Mouse (Mus musculus) limb, embryonic 11.5 days (tissue): Measurements from ENCODE around the gene Med21. TPM values are rescaled to one million over a fixed set of nuclear protein-coding genes. Genes with fewer than 3 reads are reported as not detected.
A peak's percentile ranks its signal among the peaks of the same experiment; 100 is the strongest.

Experiments
- ATAC-seq: fragments of 200-750 bp; cut with Nextera tagmentation; 2 replicates; pipeline ENCODE4 v1.8.0; 2017; ENCODE audit warnings: low read depth; ENCODE audit not compliant: insufficient number of reproducible peaks, low FRiP score, low TSS enrichment
- DNase-seq: peaks from one replicate; pipeline ENCODE4 v3.0.0-alpha.2; 2015; ENCODE audit warnings: low spot score
- H3K27ac ChIP-seq: fragments of 300-500 bp; sonication (generic); replicated peaks from 2 replicates; pipeline ENCODE4 v1.5.1; 2014; ENCODE audit warnings: low read depth, mild to moderate bottlenecking, low read length
- H3K27me3 ChIP-seq: fragments of 300-500 bp; sonication (generic); 2 replicates; pipeline ENCODE4 v1.6.1; 2014; ENCODE audit warnings: mild to moderate bottlenecking, low read length, mixed read lengths; ENCODE audit not compliant: control insufficient read depth, insufficient read depth
- H3K36me3 ChIP-seq: fragments of 300-500 bp; sonication (generic); 2 replicates; pipeline ENCODE4 v1.6.1; 2014; ENCODE audit warnings: mild to moderate bottlenecking, low read length, moderate library complexity, mixed read lengths; ENCODE audit not compliant: control insufficient read depth, insufficient read depth
- H3K4me1 ChIP-seq: fragments of 300-500 bp; sonication (generic); 2 replicates; pipeline ENCODE4 v1.6.1; 2014; ENCODE audit warnings: low read length, mixed read lengths; ENCODE audit not compliant: control insufficient read depth, insufficient read depth
- H3K4me2 ChIP-seq: fragments of 300-500 bp; sonication (generic); 2 replicates; pipeline ENCODE4 v1.6.1; 2014; ENCODE audit warnings: low read depth, mild to moderate bottlenecking, moderate library complexity; ENCODE audit not compliant: severe bottlenecking
- H3K4me3 ChIP-seq: fragments of 300-500 bp; sonication (generic); 2 replicates; pipeline ENCODE4 v1.5.1; 2014; ENCODE audit warnings: low read depth, low read length
- H3K9ac ChIP-seq: fragments of 300-500 bp; sonication (generic); 2 replicates; pipeline ENCODE4 v1.6.1; 2014; ENCODE audit warnings: mild to moderate bottlenecking, low read length
- H3K9me3 ChIP-seq: fragments of 300-500 bp; sonication (generic); 2 replicates; pipeline ENCODE4 v1.6.1; 2016; ENCODE audit warnings: low read length; ENCODE audit not compliant: control insufficient read depth
- WGBS: fragments of 180-500 bp; shearing (Covaris S2); extraction: QIAGEN DNeasy Blood & Tissue Kit; methylation state at CpG from one replicate; pipeline ENCODE4 v1.1.7; 2014; 5-methylcytosine and 5-hydroxymethylcytosine counted together
- polyA plus RNA-seq: library from polyadenylated mRNA; unstranded; fragments of >200 nt; fragmentation: Nextera tagmentation; extraction: Ambion mirVana; gene quantifications from 2 replicates; pipeline ENCODE4 v1.2.1, GENCODE M21; 2014

Gene Med21
- polyA plus RNA-seq, 1 experiment from 2014 or later = 135 TPM

DNA sequence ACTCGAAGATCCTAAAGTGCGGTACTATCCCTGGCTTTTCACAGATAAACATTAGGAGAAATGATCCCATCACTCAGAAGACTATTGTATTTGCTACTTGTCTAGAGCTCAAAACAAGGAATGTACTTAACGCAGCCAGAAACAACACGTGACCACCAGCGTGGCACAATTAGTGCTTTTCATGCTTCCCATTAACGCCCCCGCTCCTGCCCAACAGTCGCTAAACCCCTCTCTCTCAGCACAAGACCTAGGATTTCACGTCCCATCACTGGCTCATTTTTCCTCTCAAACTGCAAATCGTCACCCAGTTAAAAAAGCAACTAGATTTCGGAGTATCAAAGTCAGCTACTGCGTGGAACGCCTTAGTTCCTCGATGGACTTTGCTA lies 8.7 kb upstream of the Med21 start:
- no peaks in the 10 kb centered on the region for H3K9me3 ChIP-seq
- H3K4me3 ChIP-seq = peak overlapping the region; percentile 61
- peak overlapping the region; percentile 88 for H3K9ac ChIP-seq
- peaks cover 8% of the 10 kb centered on the region; the same call in 1 of the 2 replicates for H3K4me1 ChIP-seq
- 0 out of 2 replicates have a peak overlapping the region, but pooled peaks have one; percentile 75 for H3K27ac ChIP-seq
- no peaks in the 10 kb centered on the region for H3K36me3 ChIP-seq
- peak overlapping the region; percentile 55 for H3K4me2 ChIP-seq
- no peak for DNase-seq
- WGBS = 13% methylated on average over 14 of the region's 14 CpGs
- H3K27me3 ChIP-seq = no peaks in the 10 kb centered on the region
- no peak for ATAC-seq

DNA sequence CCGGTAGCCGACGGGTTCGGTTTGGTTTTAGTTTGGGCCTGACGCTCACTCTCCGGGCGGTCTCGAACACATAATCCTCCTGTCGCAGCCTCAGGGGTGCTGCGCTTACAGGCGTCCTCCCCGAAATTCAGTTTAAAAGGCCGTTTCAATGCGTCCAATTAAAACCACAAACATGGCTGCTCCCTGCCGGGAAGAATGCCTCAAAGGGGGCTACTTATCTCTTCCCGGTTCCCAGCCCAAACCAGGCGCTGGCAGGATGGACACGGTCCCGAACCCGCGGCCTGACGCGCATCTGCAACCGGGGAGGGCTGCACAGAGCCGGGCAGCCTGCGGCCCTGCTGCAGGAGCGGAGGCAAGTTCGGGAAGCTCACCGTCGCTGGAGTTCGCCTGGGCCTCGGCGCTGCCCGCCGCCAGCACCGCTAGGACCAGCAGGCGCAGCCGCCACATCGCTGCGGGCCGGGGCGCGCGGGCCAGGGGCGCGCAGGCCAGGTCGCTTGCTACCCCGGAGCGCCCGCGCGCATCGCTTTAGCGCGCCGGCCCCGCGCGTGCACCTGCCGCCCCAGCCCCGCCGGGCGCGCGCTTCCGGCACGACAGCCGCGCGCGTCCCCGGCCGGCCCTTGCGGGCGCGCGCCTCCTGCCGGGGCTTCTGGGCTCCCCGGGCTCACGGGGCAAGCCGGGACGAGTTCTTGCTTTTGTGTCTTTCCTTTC lies 8.2 kb upstream of the Med21 start:
- Histone ChIP-seq H3K36me3 (no peaks in the 10 kb centered on the region), H3K4me1 (peaks cover 8% of the 10 kb centered on the region; the same call in 1 of the 2 replicates), H3K27ac (peak overlapping the region; percentile 75), H3K9ac (peak overlapping the region; percentile 88), H3K9me3 (no peaks in the 10 kb centered on the region), H3K4me3 (peak overlapping the region; percentile 61), H3K4me2 (peak overlapping the region; percentile 55), H3K27me3 (no peaks in the 10 kb centered on the region)
- under 1% methylated on average over 81 of the region's 82 CpGs for WGBS
- ATAC-seq (peak; percentile 89), DNase-seq (peak; percentile 82)

DNA sequence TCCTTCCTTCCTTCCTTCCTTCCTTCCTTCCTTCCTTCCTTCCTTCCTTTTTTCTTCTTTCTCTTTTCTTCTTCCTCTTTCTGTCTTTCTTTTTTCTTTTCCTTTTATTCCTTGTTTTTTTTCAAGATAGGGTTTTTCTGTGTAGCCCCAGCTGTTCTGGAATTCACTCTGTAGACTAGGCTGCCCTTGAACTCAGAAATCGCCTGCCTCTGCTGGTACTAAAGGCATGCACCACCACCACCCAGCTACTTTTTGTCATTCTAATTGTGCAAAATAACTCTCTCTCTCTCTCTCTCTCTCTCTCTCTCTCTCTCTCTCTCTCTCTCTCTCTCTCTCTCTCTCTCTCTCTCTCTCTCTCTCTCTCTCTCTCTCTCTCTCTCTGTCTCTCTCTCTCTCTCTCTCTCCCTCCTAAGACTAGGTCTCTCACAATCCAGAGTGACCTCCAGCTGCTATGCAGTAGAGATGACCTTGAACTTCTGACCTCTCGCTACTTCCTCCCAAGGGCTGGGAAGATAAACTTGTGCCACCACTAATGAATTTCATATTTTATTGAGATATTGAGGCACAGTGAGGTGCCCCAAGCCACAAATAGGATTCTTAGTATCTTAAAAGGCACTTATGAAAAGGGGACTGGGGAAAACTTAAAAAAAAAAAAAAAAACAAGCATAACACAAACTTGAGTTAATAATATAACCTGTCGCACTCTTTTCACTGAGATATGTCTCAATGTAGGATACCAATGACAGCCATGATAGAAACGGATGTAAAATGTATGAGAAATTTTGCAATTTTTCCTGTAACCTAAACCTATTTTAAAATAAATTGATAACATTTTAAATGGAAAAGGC lies 7.4 kb upstream of the Med21 start:
- WGBS = 66% methylated on average over 4 of the region's 4 CpGs
- DNase-seq = no peak
- no peak overlapping the region for H3K27ac ChIP-seq
- H3K4me3 ChIP-seq = no peak overlapping the region
- no peak for ATAC-seq
- H3K36me3 ChIP-seq = no peaks in the 10 kb centered on the region
- H3K9ac ChIP-seq = no peak overlapping the region
- H3K4me2 ChIP-seq = no peak overlapping the region
- no peaks in the 10 kb centered on the region for H3K27me3 ChIP-seq
- peaks cover 8% of the 10 kb centered on the region; the same call in 1 of the 2 replicates for H3K4me1 ChIP-seq
- no peaks in the 10 kb centered on the region for H3K9me3 ChIP-seq

DNA sequence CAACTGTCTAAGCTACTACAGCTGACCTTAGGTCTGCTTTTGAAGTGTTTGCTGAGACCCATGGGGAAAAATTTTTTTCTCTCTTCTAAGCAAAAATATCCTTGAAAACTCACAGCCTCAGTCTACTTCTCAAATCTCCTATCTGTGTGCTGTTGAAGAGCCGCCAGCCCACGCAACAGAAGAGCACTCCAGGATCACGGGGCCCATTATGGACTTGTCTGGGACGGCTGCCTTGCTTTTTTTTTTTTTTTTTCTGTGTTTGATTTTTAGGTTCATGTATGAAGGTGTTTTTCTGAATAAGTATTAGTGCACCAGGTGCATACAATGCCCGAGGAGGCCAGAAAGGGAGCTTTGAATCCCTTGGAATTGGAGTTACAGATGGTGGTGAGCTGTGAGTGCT lies 5.9 kb upstream of the Med21 start:
- H3K4me2 ChIP-seq = no peak overlapping the region
- no peaks in the 10 kb centered on the region for H3K36me3 ChIP-seq
- H3K4me1 ChIP-seq = peaks cover 8% of the 10 kb centered on the region; the same call in 1 of the 2 replicates
- no peaks in the 10 kb centered on the region for H3K27me3 ChIP-seq
- ATAC-seq (no peak), DNase-seq (no peak)
- H3K9ac ChIP-seq = no peak overlapping the region
- 89% methylated on average over 5 of the region's 5 CpGs for WGBS
- no peaks in the 10 kb centered on the region for H3K9me3 ChIP-seq
- H3K27ac ChIP-seq = no peak overlapping the region
- H3K4me3 ChIP-seq = no peak overlapping the region

DNA sequence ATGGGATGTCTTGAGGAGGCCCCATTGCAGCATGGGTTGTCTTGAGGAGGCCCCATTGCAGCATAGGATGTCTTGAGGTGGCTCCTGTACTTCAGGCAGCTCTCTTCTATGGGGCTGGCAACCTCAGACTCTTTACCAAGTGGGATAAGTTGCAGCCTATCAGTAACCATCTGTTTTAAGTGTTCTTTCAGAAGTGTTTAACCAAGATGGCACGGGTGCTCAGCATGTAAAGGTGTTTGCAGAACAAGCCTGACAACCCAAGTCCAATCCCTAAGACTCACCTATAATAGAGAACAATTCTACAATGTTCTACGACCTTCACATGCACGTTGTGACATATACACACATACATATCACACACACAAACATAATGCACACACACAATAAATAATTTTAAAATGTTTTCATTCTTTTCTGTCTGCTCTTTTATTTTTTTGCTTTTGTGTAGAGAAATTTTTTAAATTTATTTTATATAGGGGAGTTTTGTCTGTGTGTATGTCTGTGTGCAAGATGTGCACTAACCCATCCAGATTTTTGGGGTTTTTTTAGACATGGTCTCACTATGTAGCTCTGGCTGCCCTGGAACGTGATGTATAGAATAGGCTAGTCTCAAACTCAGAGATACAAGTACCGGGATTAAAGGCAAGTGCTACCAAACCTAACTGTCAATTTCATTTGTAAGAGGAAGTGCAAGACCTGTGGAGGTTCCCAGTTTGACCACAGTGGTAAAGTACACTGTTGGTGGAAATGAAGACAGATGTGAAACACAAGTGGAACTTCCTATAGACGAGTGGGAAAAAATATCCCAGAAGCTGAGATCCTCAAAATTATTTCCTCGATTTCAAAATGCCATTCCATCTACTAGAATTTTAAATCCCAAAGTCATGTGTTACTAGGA lies 2.0 kb upstream of the Med21 start:
- Histone ChIP-seq H3K9me3 (no peaks in the 10 kb centered on the region), H3K27ac (no peak overlapping the region), H3K4me3 (no peak overlapping the region), H3K4me1 (no peaks in the 10 kb centered on the region), H3K9ac (no peak overlapping the region), H3K36me3 (no peaks in the 10 kb centered on the region), H3K27me3 (no peaks in the 10 kb centered on the region), H3K4me2 (no peak overlapping the region)
- DNase-seq (no peak), ATAC-seq (no peak)
- 88% methylated on average over 7 of the region's 7 CpGs for WGBS

DNA sequence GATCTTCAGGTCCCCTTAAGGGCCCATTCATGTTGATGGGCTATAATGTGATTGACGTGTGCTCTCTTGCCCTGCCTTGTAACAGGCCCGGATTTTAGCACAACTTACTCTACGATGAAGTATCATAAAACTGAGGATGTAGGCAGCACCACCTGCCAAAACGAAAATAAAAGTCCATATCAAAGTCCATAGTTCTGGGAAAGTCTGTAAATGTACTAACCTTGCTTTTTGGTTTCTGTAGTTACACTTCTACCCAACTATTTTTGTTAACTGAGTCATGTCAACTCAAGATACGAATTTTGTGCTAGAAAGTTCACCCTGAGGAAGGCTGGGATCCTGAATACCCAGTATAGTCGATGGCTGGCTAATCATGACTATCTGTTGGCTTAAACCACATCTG lies 1.4 kb upstream of the Med21 start:
- no peaks in the 10 kb centered on the region for H3K36me3 ChIP-seq
- ATAC-seq (no peak), DNase-seq (no peak)
- H3K9ac ChIP-seq = no peak overlapping the region
- no peak overlapping the region for H3K27ac ChIP-seq
- H3K9me3 ChIP-seq = no peaks in the 10 kb centered on the region
- H3K4me3 ChIP-seq = no peak overlapping the region
- no peaks in the 10 kb centered on the region for H3K27me3 ChIP-seq
- H3K4me1 ChIP-seq = no peaks in the 10 kb centered on the region
- H3K4me2 ChIP-seq = no peak overlapping the region
- 86% methylated on average over 6 of the region's 6 CpGs for WGBS

DNA sequence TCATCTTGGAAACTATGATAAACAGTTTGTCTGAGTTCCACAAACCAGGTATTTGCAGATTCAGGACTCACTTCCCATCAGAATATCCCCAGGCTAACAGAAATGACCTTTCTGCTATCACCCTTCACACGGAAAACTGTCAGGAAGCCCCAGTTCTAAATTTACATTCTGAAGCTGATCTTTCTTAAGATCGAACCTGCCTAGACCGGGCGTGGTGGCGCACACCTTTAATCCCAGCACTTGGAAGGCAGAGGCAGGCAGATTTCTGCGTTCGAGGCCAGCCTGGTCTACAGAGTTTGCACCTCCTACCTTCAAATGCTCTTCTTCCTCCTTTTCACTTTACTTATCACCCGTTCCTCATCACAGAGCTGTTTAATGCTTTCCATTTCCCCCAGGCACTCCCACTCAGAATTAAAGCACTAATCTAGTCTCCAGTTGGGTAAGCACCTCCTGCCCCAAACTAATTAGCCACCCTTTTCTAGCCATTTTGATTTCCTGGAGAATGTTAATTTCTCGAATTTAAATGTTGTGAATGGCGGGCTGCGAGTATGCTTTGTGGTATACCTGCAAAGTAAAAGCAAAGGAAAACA lies 631 bp upstream of the Med21 start:
- Histone ChIP-seq H3K9me3 (no peaks in the 10 kb centered on the region), H3K4me2 (peak overlapping the region; percentile 42; the same call in 1 of the 2 replicates), H3K4me1 (no peaks in the 10 kb centered on the region), H3K4me3 (peak overlapping the region; percentile 77), H3K27me3 (no peaks in the 10 kb centered on the region), H3K27ac (no peak overlapping the region), H3K36me3 (no peaks in the 10 kb centered on the region), H3K9ac (peak overlapping the region; percentile 47)
- DNase-seq (peak; percentile 19), ATAC-seq (0 out of 2 replicates have a peak, but pooled peaks have one; percentile 19)
- WGBS = 70% methylated on average over 11 of the region's 11 CpGs
